Mouse (Mus musculus): Measurements from ENCODE around the gene Nedd4. TPM values are rescaled to one million over a fixed set of nuclear protein-coding genes. Genes with fewer than 3 reads are reported as not detected.

Nedd4 gene
- polyA plus RNA-seq, 1 experiment from 2014 or later: 563 TPM

- Histone ChIP-seq H3K9ac (replicated peaks) (no peak overlapping the region), H3K9me3 (no peaks in the 10 kb centered on the region), H3K4me2 (replicated peaks) (no peak overlapping the region), H3K27ac (0 out of 2 replicates have a peak overlapping the region, but pooled peaks have one; percentile 20), H3K27me3 (no peaks in the 10 kb centered on the region), H3K4me3 (replicated peaks) (no peak overlapping the region), H3K4me1 (replicated peaks) (no peaks in the 10 kb centered on the region), H3K36me3 (peaks cover 97% of the 10 kb centered on the region)
- 90% methylated on average over 6 of the region's 6 CpGs for WGBS
- ATAC-seq: peak; percentile 45; the same call in 1 of the 2 replicates
Measured at GRCm38 (mm10) chr9:72741206-72741605, 79.1 kb downstream of the Nedd4 start.

DNA sequence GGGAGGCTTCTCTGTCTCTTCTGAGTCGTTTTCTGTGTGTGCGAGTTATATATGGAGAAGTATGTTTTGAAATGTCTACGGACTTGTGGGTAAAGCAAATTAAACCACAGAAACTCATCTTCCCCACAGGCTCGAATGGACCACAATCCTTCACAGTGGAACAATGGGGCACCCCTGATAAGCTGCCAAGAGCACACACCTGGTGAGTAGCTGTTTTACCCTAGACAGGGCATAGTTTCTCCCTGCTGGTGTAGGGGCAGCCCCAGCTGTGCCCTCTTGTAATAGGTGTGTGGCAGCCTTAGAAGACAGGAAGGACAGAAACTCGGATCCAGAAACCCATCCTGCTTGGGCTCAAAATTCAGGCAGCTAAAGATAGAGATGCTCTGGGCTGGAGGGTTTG is 84.1 kb downstream of the Nedd4 start:
- Histone ChIP-seq H3K4me1 (replicated peaks) (no peaks in the 10 kb centered on the region), H3K27me3 (no peaks in the 10 kb centered on the region), H3K4me2 (replicated peaks) (no peak overlapping the region), H3K36me3 (peaks cover 86% of the 10 kb centered on the region), H3K4me3 (replicated peaks) (no peak overlapping the region), H3K9me3 (no peaks in the 10 kb centered on the region), H3K9ac (replicated peaks) (no peak overlapping the region), H3K27ac (no peak overlapping the region)
- WGBS: 86% methylated on average over 5 of the region's 5 CpGs
- ATAC-seq: no peak

- Histone ChIP-seq H3K9ac (replicated peaks) (no peak overlapping the region), H3K27me3 (no peaks in the 10 kb centered on the region), H3K36me3 (peaks cover 48% of the 10 kb centered on the region), H3K27ac (no peak overlapping the region), H3K4me2 (replicated peaks) (no peak overlapping the region), H3K4me3 (replicated peaks) (no peak overlapping the region), H3K9me3 (no peaks in the 10 kb centered on the region), H3K4me1 (replicated peaks) (peaks cover 15% of the 10 kb centered on the region)
- ATAC-seq: peak; percentile 9; the same call in 1 of the 2 replicates
- 53% methylated on average over 2 of the region's 2 CpGs for WGBS
Measured at GRCm38 (mm10) chr9:72750272-72750671, 88.1 kb downstream of the Nedd4 start.

DNA sequence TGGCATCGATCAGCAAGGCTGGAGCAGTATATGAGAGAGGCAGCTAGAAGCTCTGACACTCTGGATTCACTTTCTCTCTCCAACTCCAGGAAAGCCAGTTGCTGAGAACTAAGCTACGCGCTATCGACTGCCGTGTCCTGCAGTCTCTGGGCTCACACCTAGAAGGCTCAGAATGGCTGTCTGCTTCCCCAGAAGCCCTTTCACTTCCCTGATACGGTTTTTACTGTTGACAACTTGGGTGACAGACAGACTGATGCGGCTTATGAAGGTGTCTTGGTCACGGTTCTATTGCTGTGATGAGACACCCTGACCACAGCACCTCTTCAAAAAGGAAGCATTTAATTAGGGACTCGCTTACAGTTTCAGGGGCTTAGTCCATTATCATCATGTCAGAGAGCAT is 90.5 kb downstream of the Nedd4 start:
- H3K9me3 ChIP-seq: no peaks in the 10 kb centered on the region
- H3K4me2 ChIP-seq (replicated peaks): no peak overlapping the region
- WGBS: 75% methylated on average over 9 of the region's 9 CpGs
- peaks cover 24% of the 10 kb centered on the region for H3K36me3 ChIP-seq
- H3K9ac ChIP-seq (replicated peaks): no peak overlapping the region
- H3K4me1 ChIP-seq (replicated peaks): peaks cover 15% of the 10 kb centered on the region
- H3K27ac ChIP-seq: no peak overlapping the region
- H3K27me3 ChIP-seq: no peaks in the 10 kb centered on the region
- H3K4me3 ChIP-seq (replicated peaks): no peak overlapping the region
- ATAC-seq: no peak; the same call in 1 of the 2 replicates

DNA sequence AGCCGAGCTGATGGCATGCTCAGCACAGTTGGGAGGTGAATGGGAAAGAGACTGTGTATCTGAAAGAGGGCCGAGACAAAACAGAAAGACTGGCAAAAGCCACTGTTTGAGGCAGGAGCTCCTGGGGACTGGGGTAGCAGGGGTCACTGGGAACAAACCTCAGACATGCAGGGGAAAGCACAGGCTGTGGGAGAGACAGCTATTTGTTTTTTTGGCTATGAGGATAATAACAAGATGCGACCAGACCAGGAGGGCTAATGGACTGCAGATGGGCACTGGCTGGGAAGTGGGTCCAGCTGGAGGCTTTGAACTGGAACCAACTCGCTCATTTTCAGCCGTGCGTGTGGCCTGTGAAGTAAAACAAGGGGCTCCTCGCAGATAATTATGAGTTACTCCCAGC is 91.6 kb downstream of the Nedd4 start:
- peaks cover 15% of the 10 kb centered on the region for H3K4me1 ChIP-seq (replicated peaks)
- no peaks in the 10 kb centered on the region for H3K9me3 ChIP-seq
- H3K4me2 ChIP-seq (replicated peaks): no peak overlapping the region
- H3K9ac ChIP-seq (replicated peaks): no peak overlapping the region
- H3K36me3 ChIP-seq: peaks cover 14% of the 10 kb centered on the region
- H3K27ac ChIP-seq: peak overlapping the region; percentile 25; the same call in 1 of the 2 replicates
- ATAC-seq: peak; percentile 60
- H3K4me3 ChIP-seq (replicated peaks): no peak overlapping the region
- WGBS: 10% methylated on average over 7 of the region's 7 CpGs
- no peaks in the 10 kb centered on the region for H3K27me3 ChIP-seq

DNA sequence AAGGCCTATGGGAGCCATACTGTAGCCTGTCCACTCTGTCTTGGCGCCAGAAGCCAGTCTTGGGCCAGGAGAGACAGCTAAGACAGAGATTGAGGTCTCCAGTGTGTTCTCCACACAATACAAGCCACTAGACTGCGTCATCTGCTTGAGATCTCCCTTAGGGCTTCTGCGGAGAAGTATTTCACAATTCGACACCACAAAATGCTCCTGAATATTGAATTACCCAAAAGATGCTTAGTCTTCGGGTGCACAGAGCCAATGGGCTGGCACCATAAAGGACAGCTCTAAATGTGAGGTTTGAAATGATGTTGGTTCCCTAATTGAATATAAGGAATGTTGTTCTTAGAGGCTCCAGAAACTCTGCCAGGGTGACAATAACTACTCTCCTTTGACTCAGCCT is 95.0 kb downstream of the Nedd4 start:
- 83% methylated on average over 5 of the region's 5 CpGs for WGBS
- ATAC-seq: no peak
- no peaks in the 10 kb centered on the region for H3K27me3 ChIP-seq
- no peaks in the 10 kb centered on the region for H3K9me3 ChIP-seq
- peaks cover 15% of the 10 kb centered on the region for H3K4me1 ChIP-seq (replicated peaks)
- H3K27ac ChIP-seq: no peak overlapping the region
- H3K9ac ChIP-seq (replicated peaks): no peak overlapping the region
- no peak overlapping the region for H3K4me2 ChIP-seq (replicated peaks)
- H3K4me3 ChIP-seq (replicated peaks): no peak overlapping the region
- H3K36me3 ChIP-seq: no peaks in the 10 kb centered on the region

DNA sequence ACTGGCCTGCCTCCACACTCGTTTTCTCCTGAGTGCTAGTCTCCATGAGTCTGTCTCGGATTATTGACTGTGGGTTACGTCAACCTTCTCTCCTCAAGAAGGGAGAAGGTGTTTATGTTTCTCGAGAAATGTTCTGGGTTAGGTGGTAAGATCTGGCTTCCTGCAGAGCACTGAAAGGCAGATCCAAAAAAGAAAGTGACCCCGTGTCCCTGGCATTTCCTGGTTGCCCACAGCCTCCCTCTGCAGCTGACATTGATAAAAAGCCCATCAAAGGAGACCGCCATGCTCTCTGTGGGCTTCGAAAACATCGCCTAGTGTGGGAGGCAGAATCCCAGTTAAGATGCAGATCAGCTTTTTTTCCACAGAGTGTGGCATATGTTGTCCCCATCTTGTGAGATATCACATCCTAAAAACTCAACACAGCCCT is 96.6 kb downstream of the Nedd4 start:
- Histone ChIP-seq H3K4me2 (replicated peaks) (no peak overlapping the region), H3K9me3 (no peaks in the 10 kb centered on the region)

DNA sequence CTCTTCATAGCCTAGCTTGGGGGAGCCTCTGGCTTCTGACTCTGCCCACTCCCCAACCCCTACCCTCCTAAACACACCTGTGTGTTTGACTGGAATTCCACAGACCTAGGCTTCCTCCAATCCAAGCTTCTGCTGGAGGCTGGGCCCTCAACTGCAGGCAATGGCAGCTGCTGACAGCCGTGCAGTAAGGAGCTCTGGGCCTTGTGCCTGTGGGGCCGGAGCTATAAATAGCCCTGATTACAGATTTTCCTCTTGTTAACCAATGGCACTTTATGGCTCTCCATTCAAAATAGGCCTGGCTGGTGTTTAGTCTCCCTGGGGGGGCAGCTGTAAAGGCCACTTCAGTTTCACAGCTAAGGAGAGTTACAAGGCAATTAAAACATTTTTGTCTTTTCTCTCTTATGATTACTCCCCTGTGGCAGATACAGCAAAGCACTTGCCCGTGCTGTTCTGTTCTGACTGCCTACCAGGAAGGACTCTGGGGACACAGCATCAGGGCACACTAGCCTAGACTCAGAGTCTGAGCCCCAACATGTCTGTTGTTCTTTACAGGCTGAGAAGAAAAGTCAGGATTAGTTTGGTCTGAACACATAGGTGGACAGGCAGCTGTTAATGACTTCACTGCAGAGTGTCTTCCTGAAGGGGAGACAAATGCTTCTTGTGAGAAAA is 101.0 kb downstream of the Nedd4 start:
- no peak overlapping the region for H3K9ac ChIP-seq (replicated peaks)
- no peaks in the 10 kb centered on the region for H3K36me3 ChIP-seq
- no peaks in the 10 kb centered on the region for H3K9me3 ChIP-seq
- H3K4me1 ChIP-seq (replicated peaks): peaks cover 12% of the 10 kb centered on the region
- peak; percentile 37 for ATAC-seq
- H3K27ac ChIP-seq: peak overlapping the region; percentile 40
- H3K4me3 ChIP-seq (replicated peaks): no peak overlapping the region
- no peaks in the 10 kb centered on the region for H3K27me3 ChIP-seq
- H3K4me2 ChIP-seq (replicated peaks): no peak overlapping the region
- WGBS: 22% methylated on average over 3 of the region's 3 CpGs

More for the DNA sequence above, 96.6 kb downstream of the Nedd4 start:
- peaks cover 14% of the 10 kb centered on the region for H3K4me1 ChIP-seq (replicated peaks)
- no peak overlapping the region for H3K27ac ChIP-seq
- WGBS: 69% methylated on average over 8 of the region's 8 CpGs
- no peaks in the 10 kb centered on the region for H3K36me3 ChIP-seq
- no peak overlapping the region for H3K9ac ChIP-seq (replicated peaks)
- H3K4me3 ChIP-seq (replicated peaks): no peak overlapping the region
- ATAC-seq: no peak
- H3K27me3 ChIP-seq: no peaks in the 10 kb centered on the region

DNA sequence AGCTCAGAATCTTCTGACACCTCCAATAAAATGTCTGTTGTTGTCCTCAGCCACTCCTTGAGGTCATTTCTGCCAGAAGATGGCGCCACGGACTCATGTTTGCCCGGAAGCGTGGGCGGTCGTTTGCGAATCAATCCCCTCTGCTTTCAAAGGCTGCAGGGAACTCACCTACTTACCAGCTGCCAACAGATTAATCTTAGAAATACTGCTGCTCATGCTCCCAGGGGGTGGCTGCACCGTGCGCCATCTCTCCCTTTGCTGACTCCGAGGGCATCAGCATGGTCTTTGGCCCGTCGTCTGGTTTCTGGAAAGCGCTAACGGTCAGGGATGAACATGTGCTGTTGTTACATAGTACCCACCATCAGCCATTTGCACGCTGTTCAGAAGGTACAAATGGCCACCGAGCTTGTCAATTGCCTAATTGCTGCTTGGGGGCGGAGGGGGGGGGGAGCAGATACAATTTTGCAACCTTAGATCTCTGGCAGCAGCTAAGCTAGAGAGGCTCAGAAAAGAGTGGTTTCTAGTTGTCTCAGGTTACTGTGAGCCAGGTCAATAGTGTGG is 104.7 kb downstream of the Nedd4 start:
- WGBS: 2% methylated on average over 17 of the region's 17 CpGs
- H3K9ac ChIP-seq (replicated peaks): peak overlapping the region; percentile 63
- H3K27ac ChIP-seq: peak overlapping the region; percentile 44
- peak; percentile 88 for ATAC-seq
- H3K4me1 ChIP-seq (replicated peaks): peaks cover 12% of the 10 kb centered on the region
- no peaks in the 10 kb centered on the region for H3K36me3 ChIP-seq
- peak overlapping the region; percentile 39 for H3K4me3 ChIP-seq (replicated peaks)
- H3K9me3 ChIP-seq: no peaks in the 10 kb centered on the region
- H3K27me3 ChIP-seq: no peaks in the 10 kb centered on the region
- peak overlapping the region; percentile 64 for H3K4me2 ChIP-seq (replicated peaks)

GRCm38 (mm10) chr9:72775022-72775421 is 112.9 kb downstream of the Nedd4 start:
- peaks cover 5% of the 10 kb centered on the region for H3K4me1 ChIP-seq (replicated peaks)
- H3K4me2 ChIP-seq (replicated peaks): no peak overlapping the region
- H3K4me3 ChIP-seq (replicated peaks): no peak overlapping the region
- ATAC-seq: no peak
- H3K36me3 ChIP-seq: no peaks in the 10 kb centered on the region
- H3K27me3 ChIP-seq: no peaks in the 10 kb centered on the region
- H3K9me3 ChIP-seq: no peaks in the 10 kb centered on the region
- no peak overlapping the region for H3K27ac ChIP-seq
- 86% methylated on average over 4 of the region's 4 CpGs for WGBS
- no peak overlapping the region for H3K9ac ChIP-seq (replicated peaks)

- 69% methylated on average over 11 of the region's 11 CpGs for WGBS
- Histone ChIP-seq H3K27me3 (no peaks in the 10 kb centered on the region), H3K4me3 (replicated peaks) (no peak overlapping the region), H3K27ac (no peak overlapping the region), H3K4me1 (replicated peaks) (peaks cover 10% of the 10 kb centered on the region), H3K36me3 (no peaks in the 10 kb centered on the region), H3K9me3 (no peaks in the 10 kb centered on the region), H3K4me2 (replicated peaks) (no peak overlapping the region), H3K9ac (replicated peaks) (no peak overlapping the region)
- ATAC-seq: no peak
Measured at GRCm38 (mm10) chr9:72779004-72779403, 116.9 kb downstream of the Nedd4 start.

GRCm38 (mm10) chr9:72779733-72780132 is 117.6 kb downstream of the Nedd4 start:
- Histone ChIP-seq H3K4me3 (replicated peaks) (no peak overlapping the region), H3K27me3 (no peaks in the 10 kb centered on the region), H3K4me2 (replicated peaks) (no peak overlapping the region), H3K9me3 (no peaks in the 10 kb centered on the region), H3K4me1 (replicated peaks) (peaks cover 10% of the 10 kb centered on the region), H3K9ac (replicated peaks) (no peak overlapping the region), H3K36me3 (no peaks in the 10 kb centered on the region), H3K27ac (no peak overlapping the region)
- WGBS: 10% methylated on average over 4 of the region's 4 CpGs
- 0 out of 2 replicates have a peak, but pooled peaks have one; percentile 24 for ATAC-seq
